Mouse (Mus musculus) gastrocnemius, postnatal 14 days (tissue): ENCODE measurements at regions not wholly inside any gene's neighbourhood (a gene's known extent, or its start where the extent isn't known, plus 50 kb on each side); places are given as distances from the start of the nearest gene placed in this dataset.

ENCODE experiments used
- DNase-seq: peaks from one replicate; pipeline ENCODE4 v3.0.0; 2021; ENCODE audit warnings: mixed read lengths
- intact Hi-C: fragments of 180-260 bp; cut with DNase I; formaldehyde crosslinking; loops from one replicate; pipeline ENCODE4 v1.15.1; 2025; ENCODE audit warnings: low total_unique reads

DNA sequence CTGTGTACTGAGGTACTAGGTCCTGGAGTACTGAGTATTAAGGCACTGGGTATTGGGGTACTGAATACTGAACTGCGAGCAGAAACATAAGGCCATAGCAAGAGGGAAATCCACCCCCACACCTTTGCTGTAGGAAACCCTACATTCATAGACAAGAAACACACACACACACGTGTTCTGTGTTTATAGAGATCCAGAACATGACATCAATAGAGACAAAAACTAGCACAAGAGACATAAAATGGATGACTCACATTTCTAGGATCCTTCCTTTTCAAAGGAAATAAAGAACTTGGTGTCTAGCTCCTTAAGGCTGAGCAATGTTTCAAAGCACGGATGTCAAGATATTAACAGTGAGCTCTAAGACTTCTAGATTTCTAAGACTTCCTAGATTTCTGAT lies 49.9 kb upstream of the Nepro start:
- DNase-seq, result no peak
- intact Hi-C loops, result no loop called here

GRCm38 (mm10) chr16:44672422-44672819 lies 51.7 kb upstream of the Nepro start:
- intact Hi-C loops, result no loop called here

GRCm38 (mm10) chr16:44671551-44672421 lies 52.3 kb upstream of the Nepro start:
- DNase-seq, result peak; percentile 26
- intact Hi-C loops, result no loop called here

More at GRCm38 (mm10) chr16:44672422-44672819, 51.7 kb upstream of the Nepro start:
- no peak for DNase-seq

- intact Hi-C loops, result no loop called here
Observed at GRCm38 (mm10) chr16:44668061-44668460, 56.0 kb upstream of the Nepro start.

DNA sequence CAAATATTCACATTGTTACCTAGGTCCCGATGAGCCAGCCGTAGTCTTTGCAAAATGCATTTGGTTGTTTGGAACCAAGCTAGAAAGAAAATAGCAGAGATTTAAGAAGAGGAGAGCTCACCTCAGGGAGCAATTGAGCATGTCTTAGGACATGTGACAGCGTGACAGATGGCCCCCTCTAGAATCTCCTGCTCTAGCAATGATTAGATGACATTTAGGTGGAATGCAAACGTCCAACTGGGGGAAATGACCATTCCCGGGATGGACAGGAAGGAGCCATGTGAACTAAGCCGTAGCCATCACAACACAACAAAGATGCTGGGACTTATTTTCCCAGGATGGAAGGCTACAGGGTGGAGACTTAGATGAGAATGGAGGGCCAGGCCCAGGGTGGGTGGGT lies 57.0 kb upstream of the Nepro start:
- intact Hi-C loops, result no loop called here
- DNase-seq, result no peak

More at GRCm38 (mm10) chr16:44668061-44668460, 56.0 kb upstream of the Nepro start:
- no peak for DNase-seq

- no peak for DNase-seq
- intact Hi-C loops, result no loop called here
Observed at GRCm38 (mm10) chr16:44666431-44666997, 57.6 kb upstream of the Nepro start.

GRCm38 (mm10) chr16:44665491-44665931 lies 58.6 kb upstream of the Nepro start:
- DNase-seq, result no peak
- intact Hi-C loops, result no loop called here

DNA sequence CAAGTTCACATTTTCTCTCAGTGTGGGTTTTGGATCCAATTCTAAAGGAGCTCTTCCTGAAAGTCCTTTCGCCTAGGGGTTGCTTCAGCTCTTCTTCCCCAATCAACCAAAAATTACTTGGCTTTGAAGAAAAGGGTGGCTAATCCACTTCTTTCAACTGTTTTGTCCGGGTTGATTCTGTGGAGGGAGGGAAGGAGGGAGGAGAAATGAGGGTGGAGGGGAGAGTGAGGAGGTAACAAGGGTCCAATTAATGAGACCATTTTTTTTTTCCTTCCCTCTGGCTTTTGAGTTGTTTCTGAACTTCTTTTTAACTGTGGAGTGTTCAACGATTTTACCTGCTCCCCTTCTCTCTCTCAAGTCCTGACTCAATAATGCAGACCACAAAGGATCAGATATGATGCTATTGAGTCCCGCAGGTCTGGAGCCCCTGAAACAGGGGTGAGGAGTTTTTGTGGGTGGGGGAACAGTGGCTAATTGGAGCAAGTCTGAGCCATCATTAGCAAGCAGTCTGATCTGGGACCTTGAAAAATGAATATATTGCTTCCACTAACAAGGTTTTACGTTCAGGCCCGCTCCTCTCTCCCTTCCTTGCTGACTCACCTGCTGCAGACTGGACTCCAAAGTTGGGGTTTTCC lies 61.0 kb upstream of the Nepro start:
- intact Hi-C loops, result no loop called here
- no peak for DNase-seq

DNA sequence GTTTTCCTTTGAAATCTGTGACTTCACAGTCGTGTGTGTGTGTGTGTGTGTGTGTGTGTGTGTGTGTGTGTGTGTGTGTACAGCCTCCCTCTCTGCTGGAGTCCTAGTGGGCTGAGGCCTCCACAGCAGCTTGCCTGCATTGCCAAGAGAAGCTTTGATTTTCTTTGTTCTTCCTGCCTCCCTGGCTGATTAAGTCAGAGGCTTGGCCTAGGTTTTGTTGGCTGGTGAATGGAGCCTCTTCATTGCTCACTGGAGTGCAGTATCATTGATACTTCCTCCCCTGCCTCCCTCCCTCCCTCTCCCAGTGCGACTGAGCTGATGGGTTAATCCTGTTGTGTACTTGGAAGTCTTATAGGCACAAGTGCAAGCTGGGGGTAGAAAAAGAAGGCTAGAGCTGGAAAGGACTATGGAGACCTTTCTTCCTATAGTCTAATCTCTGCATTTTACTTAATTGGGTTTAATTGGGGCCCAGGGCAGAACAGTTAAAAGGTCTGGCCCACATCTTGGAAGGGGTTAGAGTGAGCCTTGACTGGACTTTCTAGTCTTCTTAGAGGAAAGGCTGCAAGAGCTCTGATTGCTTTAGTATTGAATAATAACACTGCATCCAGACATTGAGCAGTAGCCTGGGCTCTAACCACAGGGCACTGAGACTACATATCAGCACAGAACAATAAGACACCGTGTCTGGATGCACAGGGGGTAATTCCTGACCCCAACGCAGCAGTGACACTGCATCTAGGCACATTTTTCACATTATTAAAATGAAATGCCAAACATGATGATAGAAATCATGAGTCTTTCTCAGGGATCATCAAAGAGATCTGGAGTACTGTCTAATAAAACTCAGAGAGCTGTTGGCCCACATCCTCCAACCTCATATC lies 62.9 kb upstream of the Nepro start:
- no peak for DNase-seq
- intact Hi-C loops, result no loop called here

DNA sequence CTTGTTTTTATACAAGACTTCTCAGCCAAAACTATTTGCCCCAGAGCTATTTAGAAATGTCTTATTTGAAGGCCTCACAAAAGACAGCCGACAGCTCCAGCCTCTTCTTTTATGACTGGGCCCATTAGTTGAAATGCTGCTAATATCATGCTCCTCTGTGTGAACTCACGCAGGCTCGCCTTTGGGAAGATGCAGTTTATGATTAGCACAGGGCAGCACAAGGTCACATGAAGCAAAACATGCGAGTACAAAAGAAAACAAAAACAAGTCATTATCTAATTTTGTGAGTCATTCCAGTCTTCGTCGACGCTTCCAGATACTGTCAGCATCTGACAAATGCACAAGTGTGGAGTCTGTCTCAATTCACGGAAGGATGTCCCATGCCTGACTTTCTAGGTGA lies 65.8 kb upstream of the Nepro start:
- intact Hi-C loops, result no loop called here
- DNase-seq, result no peak

GRCm38 (mm10) chr16:44656181-44656580 lies 67.9 kb upstream of the Nepro start:
- intact Hi-C loops, result no loop called here
- DNase-seq, result no peak

GRCm38 (mm10) chr16:44655306-44655705 lies 68.8 kb upstream of the Nepro start:
- DNase-seq, result peak; percentile 23
- intact Hi-C loops, result no loop called here

DNA sequence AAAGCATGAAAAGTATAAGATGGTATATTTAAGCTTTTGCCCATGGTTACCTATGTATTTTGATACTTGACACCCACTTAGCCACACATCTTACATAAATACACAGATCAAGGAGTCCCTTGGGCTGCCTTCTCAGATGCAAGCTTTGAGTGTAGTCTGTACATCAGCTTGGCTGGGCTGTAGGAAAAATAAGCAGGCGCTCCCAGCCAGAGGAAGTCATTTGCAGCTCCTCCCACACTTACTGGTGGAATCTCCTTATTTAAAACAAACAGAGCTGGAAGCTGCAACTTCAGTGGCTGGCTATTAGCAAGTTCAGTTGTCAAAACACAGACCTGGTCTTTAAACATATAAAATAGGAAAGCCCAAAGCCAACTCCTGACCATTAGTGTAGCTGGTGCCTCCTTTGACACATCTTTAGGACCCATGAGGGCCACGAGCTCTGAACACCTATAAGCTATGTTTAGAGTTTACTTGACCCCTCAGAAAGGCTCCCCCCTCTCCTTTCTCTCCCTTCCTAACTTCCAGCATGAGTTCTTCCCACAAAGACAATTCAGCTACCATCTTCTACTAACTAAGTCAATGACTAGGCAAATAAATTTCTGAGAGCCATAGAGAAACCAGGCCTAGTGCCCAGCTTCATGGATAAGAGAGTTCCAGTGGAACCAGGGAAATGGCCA lies 75.4 kb upstream of the Nepro start:
- intact Hi-C loops, result no loop called here
- no peak for DNase-seq

DNA sequence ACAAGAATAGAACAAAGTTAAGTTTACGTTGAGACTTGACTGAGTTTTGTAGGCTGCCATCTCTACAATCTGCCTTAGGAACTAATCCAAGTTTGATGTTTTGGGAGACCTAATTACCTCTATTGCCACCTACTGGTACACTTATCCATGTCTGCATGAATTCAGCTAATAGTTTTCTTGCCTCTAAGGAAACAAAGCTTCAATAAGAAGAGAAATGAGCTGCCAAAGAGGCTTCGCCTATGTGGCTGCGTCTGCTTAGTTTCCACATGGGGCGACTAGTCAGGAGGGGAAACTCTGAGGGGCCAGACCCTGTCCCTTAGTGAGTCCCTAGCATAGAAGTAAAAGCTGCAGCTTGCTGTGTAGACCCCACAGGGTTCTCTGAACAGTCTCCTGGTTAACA lies 80.1 kb upstream of the Nepro start:
- no peak for DNase-seq
- intact Hi-C loops, result no loop called here

GRCm38 (mm10) chr16:44637100-44637499 lies 78.4 kb upstream of the Boc start:
- intact Hi-C loops, result no loop called here

DNA sequence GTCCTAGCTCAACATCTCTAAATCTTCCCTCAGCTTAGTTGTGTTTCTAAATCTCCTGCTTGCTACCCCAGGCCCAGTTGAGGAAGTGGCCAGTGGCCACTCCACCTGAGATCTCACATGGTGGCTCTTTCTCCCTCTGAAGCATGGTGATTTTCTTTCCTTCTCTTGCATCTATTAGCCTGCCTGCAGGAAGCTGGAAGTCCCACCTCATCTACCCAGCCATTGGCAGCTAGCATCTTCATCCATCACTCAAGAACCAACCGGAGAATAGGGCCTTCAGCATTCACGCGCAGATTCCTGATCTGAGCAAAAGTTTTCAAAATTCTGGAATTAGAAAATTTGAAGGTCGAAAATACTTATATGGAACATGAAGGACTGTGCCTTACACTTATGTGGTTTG lies 75.8 kb upstream of the Boc start:
- DNase-seq, result no peak
- intact Hi-C loops, result no loop called here

More at GRCm38 (mm10) chr16:44637100-44637499, 78.4 kb upstream of the Boc start:
- no peak for DNase-seq

GRCm38 (mm10) chr16:44633059-44633667 lies 74.5 kb upstream of the Boc start:
- peak; percentile 9 for DNase-seq
- intact Hi-C loops, result no loop called here

DNA sequence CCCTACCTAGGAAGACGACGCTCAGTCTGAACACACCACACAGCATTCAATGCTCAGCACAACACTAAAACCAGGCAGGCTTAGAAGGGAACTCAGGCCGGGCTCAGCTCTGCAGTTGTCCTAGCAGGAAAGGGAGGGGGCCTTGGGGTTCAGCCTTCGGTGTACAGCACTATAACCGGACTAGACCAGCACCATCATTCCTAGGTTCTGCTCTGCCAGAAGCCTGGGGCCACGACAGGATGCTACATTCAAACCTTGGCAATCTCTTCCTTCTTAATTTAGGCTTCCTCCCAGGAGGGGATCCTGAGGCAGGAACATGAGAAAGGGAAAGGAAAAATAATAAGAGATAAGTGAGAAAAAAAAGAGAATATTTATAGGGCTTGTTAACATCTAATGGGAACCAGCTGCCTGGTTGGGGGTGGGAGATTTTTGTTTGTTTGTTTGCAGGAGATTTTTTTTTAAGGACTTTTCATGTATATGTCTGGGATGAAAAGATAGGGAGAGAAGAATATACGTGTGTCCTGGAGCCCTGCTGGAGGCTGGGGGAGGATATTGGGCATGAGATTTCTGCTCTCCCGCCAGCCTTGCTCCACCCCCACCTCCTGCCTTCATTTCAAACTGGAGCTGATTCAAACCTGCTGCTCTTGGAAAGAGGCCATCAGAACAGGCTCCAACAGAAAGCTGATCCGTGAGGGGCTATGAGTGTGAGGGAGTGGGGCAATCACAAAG lies 73.8 kb upstream of the Boc start:
- intact Hi-C loops, result no loop called here
- DNase-seq, result peak; percentile 46
